Mouse (Mus musculus): ENCODE measurements at regions not wholly inside any gene's neighbourhood (a gene's known extent, or its start where the extent isn't known, plus 50 kb on each side); places are given as distances from the start of the nearest gene placed in this dataset.
A peak's percentile ranks its signal among the peaks of the same experiment; 100 is the strongest.

GRCm38 (mm10) chr10:29635828-29636227 lies 100.2 kb upstream of the Rspo3 start:
- DNase-seq: peak; percentile 2

- no peak for DNase-seq
Measured at GRCm38 (mm10) chr10:29595455-29595854, 59.8 kb upstream of the Rspo3 start.

GRCm38 (mm10) chr10:29594969-29595368 lies 59.3 kb upstream of the Rspo3 start:
- DNase-seq: no peak

GRCm38 (mm10) chr10:29592906-29593305 lies 57.2 kb upstream of the Rspo3 start:
- no peak for DNase-seq

- DNase-seq: no peak
Measured at GRCm38 (mm10) chr10:29590187-29590586, 54.5 kb upstream of the Rspo3 start.

GRCm38 (mm10) chr10:29589739-29590138 lies 54.1 kb upstream of the Rspo3 start:
- DNase-seq: no peak

All from adrenal gland, postnatal 10 days (tissue).